Mouse (Mus musculus) testis, adult 2 months (tissue): ENCODE measurements around the gene Klhl8. TPM values are rescaled to one million over a fixed set of nuclear protein-coding genes. Genes with fewer than 3 reads are reported as not detected.

ENCODE experiments used
- H3K27ac ChIP-seq: fragments of 200-500 bp; 2 replicates; pipeline ENCODE4 v1.5.1; 2012; ENCODE audit warnings: low read depth, low read length; ENCODE audit not compliant: control insufficient read depth, insufficient read depth
- H3K27me3 ChIP-seq: fragments of 200-500 bp; 2 replicates; pipeline ENCODE4 v1.6.1; 2012; ENCODE audit warnings: mild to moderate bottlenecking, low read length, moderate library complexity; ENCODE audit not compliant: control insufficient read depth, insufficient read depth
- H3K36me3 ChIP-seq: fragments of 200-500 bp; 2 replicates; pipeline ENCODE4 v1.6.1; 2012; ENCODE audit warnings: mild to moderate bottlenecking, low read length; ENCODE audit not compliant: control insufficient read depth, insufficient read depth
- H3K4me1 ChIP-seq: fragments of 200-500 bp; 2 replicates; pipeline ENCODE4 v1.6.1; 2012; ENCODE audit warnings: low read length; ENCODE audit not compliant: control insufficient read depth, insufficient read depth
- H3K4me3 ChIP-seq: fragments of 200-500 bp; 2 replicates; pipeline ENCODE4 v1.5.1; 2012; ENCODE audit warnings: low read depth, mild to moderate bottlenecking, low read length, moderate library complexity, mixed read lengths; ENCODE audit not compliant: control insufficient read depth
- CTCF ChIP-seq: fragments of 200-500 bp; IDR thresholded peaks from 2 replicates; pipeline ENCODE4 v1.5.1; 2012; ENCODE audit warnings: low read depth, mild to moderate bottlenecking, inconsistent platforms, low read length, moderate library complexity; ENCODE audit not compliant: control insufficient read depth, insufficient read depth, insufficient replicate concordance
- POLR2A ChIP-seq: fragments of 200-500 bp; IDR thresholded peaks from 2 replicates; pipeline ENCODE4 v1.6.1; 2012; ENCODE audit warnings: low read depth, mild to moderate bottlenecking, inconsistent platforms, low read length, moderate library complexity; ENCODE audit not compliant: control insufficient read depth
- polyA plus RNA-seq: library from polyadenylated mRNA; depleted of rRNA; stranded (reverse); fragments of >200 nt; gene quantifications from 2 replicates; pipeline ENCODE4 v1.2.3, GENCODE M21; 2012

Gene Klhl8
- polyA plus RNA-seq, 1 experiment, result 16.7 TPM

- no peaks in the 10 kb centered on the region for H3K4me1 ChIP-seq
- TF ChIP-seq CTCF (no peak), POLR2A (no peak)
- H3K36me3 ChIP-seq, result no peaks in the 10 kb centered on the region
- no peaks in the 10 kb centered on the region for H3K27me3 ChIP-seq
- no peak overlapping the region for H3K27ac ChIP-seq
- H3K4me3 ChIP-seq, result no peak overlapping the region
Measured at GRCm38 (mm10) chr5:103898310-103898709, 12.7 kb downstream of the Klhl8 start.

GRCm38 (mm10) chr5:103889766-103890165 is 21.3 kb downstream of the Klhl8 start:
- Histone ChIP-seq H3K4me3 (no peak overlapping the region), H3K27me3 (no peaks in the 10 kb centered on the region), H3K36me3 (no peaks in the 10 kb centered on the region), H3K27ac (no peak overlapping the region), H3K4me1 (no peaks in the 10 kb centered on the region)
- TF ChIP-seq POLR2A (no peak), CTCF (no peak)

- Histone ChIP-seq H3K36me3 (peaks cover 2% of the 10 kb centered on the region; the same call in 1 of the 2 replicates), H3K4me1 (no peaks in the 10 kb centered on the region), H3K27ac (no peak overlapping the region)
Measured at GRCm38 (mm10) chr5:103863759-103864158, 47.3 kb downstream of the Klhl8 start.

GRCm38 (mm10) chr5:103860622-103861021 is 50.4 kb downstream of the Klhl8 start:
- Histone ChIP-seq H3K27me3 (no peaks in the 10 kb centered on the region), H3K36me3 (peaks cover 2% of the 10 kb centered on the region; the same call in 1 of the 2 replicates), H3K4me1 (no peaks in the 10 kb centered on the region), H3K27ac (no peak overlapping the region), H3K4me3 (no peak overlapping the region)
- TF ChIP-seq POLR2A (no peak), CTCF (no peak)

More at GRCm38 (mm10) chr5:103863759-103864158, 47.3 kb downstream of the Klhl8 start:
- no peaks in the 10 kb centered on the region for H3K27me3 ChIP-seq
- no peak overlapping the region for H3K4me3 ChIP-seq
- TF ChIP-seq CTCF (no peak), POLR2A (no peak)

GRCm38 (mm10) chr5:103857151-103857550 is 53.9 kb downstream of the Klhl8 start:
- no peak for TF ChIP-seq POLR2A
- TF ChIP-seq CTCF, result no peak
- Histone ChIP-seq H3K4me1 (no peaks in the 10 kb centered on the region), H3K27me3 (no peaks in the 10 kb centered on the region), H3K27ac (no peak overlapping the region), H3K4me3 (no peak overlapping the region), H3K36me3 (no peaks in the 10 kb centered on the region)

- H3K27ac ChIP-seq, result no peak overlapping the region
- no peaks in the 10 kb centered on the region for H3K4me1 ChIP-seq
- TF ChIP-seq CTCF (no peak), POLR2A (no peak)
Measured at GRCm38 (mm10) chr5:103856286-103857009, 54.6 kb downstream of the Klhl8 start.

GRCm38 (mm10) chr5:103855483-103856211 is 55.4 kb downstream of the Klhl8 start:
- TF ChIP-seq CTCF (no peak), POLR2A (no peak)
- Histone ChIP-seq H3K36me3 (no peaks in the 10 kb centered on the region), H3K4me1 (no peaks in the 10 kb centered on the region), H3K27ac (no peak overlapping the region), H3K4me3 (no peak overlapping the region), H3K27me3 (no peaks in the 10 kb centered on the region)

More at GRCm38 (mm10) chr5:103856286-103857009, 54.6 kb downstream of the Klhl8 start:
- Histone ChIP-seq H3K36me3 (no peaks in the 10 kb centered on the region), H3K27me3 (no peaks in the 10 kb centered on the region), H3K4me3 (no peak overlapping the region)
